Mouse (Mus musculus) right cerebral cortex, postnatal 25 days (tissue): ENCODE data around the gene Fanca.

Experiments
- DNase-seq: peaks from one replicate; pipeline ENCODE4 v3.0.0; 2022

The Fanca gene

GRCm38 (mm10) chr8:123318467-123318911 lies at the start of gene Fanca:
Gene Fanca (minus strand): TSS chr8:123318576.
- DNase-seq, result peak; percentile 89

- peak; percentile 77 for DNase-seq
Measured at GRCm38 (mm10) chr8:123361082-123361739, 42.8 kb upstream of the Fanca start.

GRCm38 (mm10) chr8:123353216-123353615 lies 34.8 kb upstream of the Fanca start:
- no peak for DNase-seq

- DNase-seq, result no peak
Measured at GRCm38 (mm10) chr8:123352786-123353185, 34.4 kb upstream of the Fanca start.

- no peak for DNase-seq
Measured at GRCm38 (mm10) chr8:123352118-123352517, 33.7 kb upstream of the Fanca start.

- DNase-seq, result no peak
Measured at GRCm38 (mm10) chr8:123349073-123349472, 30.7 kb upstream of the Fanca start.

GRCm38 (mm10) chr8:123348237-123348843 lies 30.0 kb upstream of the Fanca start:
- no peak for DNase-seq

- no peak for DNase-seq
Measured at GRCm38 (mm10) chr8:123347293-123347692, 28.9 kb upstream of the Fanca start.

- DNase-seq, result no peak
Measured at GRCm38 (mm10) chr8:123345856-123346255, 27.5 kb upstream of the Fanca start.

- DNase-seq, result no peak
Measured at GRCm38 (mm10) chr8:123345135-123345534, 26.8 kb upstream of the Fanca start.

- no peak for DNase-seq
Measured at GRCm38 (mm10) chr8:123343422-123343821, 25.0 kb upstream of the Fanca start.

GRCm38 (mm10) chr8:123342911-123343310 lies 24.5 kb upstream of the Fanca start:
- no peak for DNase-seq

GRCm38 (mm10) chr8:123342253-123342652 lies 23.9 kb upstream of the Fanca start:
- no peak for DNase-seq

- DNase-seq, result no peak
Measured at GRCm38 (mm10) chr8:123341040-123342015, 23.0 kb upstream of the Fanca start.

- no peak for DNase-seq
Measured at GRCm38 (mm10) chr8:123340071-123340470, 21.7 kb upstream of the Fanca start.

GRCm38 (mm10) chr8:123337475-123337874 lies 19.1 kb upstream of the Fanca start:
- DNase-seq, result no peak

GRCm38 (mm10) chr8:123334467-123334866 lies 16.1 kb upstream of the Fanca start:
- DNase-seq, result no peak

GRCm38 (mm10) chr8:123333864-123334263 lies 15.5 kb upstream of the Fanca start:
- DNase-seq, result no peak

- no peak for DNase-seq
Measured at GRCm38 (mm10) chr8:123333091-123333587, 14.8 kb upstream of the Fanca start.

- peak; percentile 70 for DNase-seq
Measured at GRCm38 (mm10) chr8:123332262-123333090, 14.1 kb upstream of the Fanca start, which contains the start of gene Spire2. Gene Spire2 (plus strand): TSS chr8:123332713.

- DNase-seq, result no peak
Measured at GRCm38 (mm10) chr8:123331810-123332209, 13.4 kb upstream of the Fanca start.

GRCm38 (mm10) chr8:123331301-123331700 lies 12.9 kb upstream of the Fanca start:
- DNase-seq, result no peak
